Mouse (Mus musculus) frontal cortex, postnatal 25 days (tissue): ENCODE results near the gene Mapk11.

Experiments used
- DNase-seq, 2 experiments: peaks; one replicate each; pipeline ENCODE4 v3.0.0; 2022; ENCODE audit warnings: low spot score in 2 of 2

Gene Mapk11

DNA sequence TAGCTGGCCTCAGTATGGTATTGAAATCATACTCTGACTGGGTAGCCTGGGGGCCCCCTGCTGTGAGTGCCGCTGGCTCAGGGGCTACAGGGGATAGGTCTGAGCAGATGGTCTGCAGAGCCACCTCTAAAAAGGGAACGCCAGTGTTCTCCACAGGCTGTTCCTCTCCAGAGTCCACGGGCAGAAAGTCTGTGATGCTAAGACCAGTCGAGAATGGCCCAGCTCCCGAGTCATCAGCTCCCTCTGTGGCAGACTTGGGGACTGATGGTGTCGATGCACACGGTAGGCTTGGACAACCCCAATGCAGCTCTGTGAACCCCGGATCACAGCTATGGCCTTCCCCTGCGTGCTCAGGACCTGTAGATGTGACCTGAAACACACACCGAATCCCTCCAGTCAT is 45.5 kb downstream of the Mapk11 start:
- no peak for DNase-seq

DNA sequence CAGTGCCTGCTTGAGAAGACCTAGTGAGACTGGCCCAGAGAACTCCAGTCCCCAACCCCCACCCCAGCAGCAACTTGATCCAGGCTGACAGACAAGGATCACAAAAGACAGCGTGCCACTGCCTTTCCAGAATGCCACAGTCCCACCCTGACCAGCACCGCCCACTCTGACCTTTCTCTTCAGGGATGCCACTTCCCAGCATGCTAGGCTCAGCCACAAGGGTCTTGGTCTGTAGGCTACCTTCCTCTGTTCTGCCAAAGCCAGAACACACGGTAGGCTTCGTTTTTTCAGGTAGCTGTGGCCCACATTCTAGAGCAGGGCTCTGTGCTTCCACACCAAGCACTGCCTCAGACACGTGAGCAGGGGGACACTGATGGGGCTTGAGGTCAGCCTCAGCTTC is 46.8 kb downstream of the Mapk11 start:
- no peak for DNase-seq

DNA sequence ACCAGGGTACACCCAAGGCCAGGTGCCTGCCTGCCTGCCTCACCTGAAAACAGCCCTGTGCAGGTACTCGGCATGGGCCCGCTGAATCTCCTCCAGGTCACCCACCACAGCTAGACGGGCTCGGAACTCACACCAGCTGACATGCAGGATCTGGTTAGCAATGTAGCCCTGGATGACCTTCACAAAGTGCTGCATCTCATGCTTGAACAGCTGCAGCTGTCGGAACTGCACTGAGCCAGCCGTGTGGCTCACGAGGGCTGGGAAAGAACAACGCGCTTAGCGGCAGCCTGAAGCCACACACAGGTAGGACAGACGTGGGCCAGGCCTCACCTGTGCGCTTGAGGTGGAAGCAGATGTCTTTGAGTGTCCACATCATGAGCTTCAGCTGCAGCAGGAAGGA is 48.6 kb downstream of the Mapk11 start:
- DNase-seq, result no peak

DNA sequence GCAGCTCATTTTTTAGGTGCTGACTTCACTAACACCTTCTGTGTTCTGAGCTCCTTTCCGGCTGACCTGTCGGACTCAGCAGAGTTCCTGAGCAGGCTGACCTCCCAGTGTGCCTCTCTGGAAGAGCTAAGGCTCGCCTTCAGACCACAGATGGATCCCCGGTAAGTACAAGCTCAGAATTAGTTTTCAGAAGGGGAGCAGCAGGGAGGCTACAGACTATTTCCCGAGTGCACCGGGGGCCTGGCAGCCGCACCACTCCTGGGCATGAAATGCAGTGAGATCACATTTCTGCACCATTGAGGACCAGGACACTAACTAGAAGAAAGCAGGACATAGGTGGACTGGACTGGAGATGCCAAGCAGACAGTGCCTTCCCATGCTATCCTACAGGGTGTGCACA is 50.8 kb downstream of the Mapk11 start:
- DNase-seq, result no peak

DNA sequence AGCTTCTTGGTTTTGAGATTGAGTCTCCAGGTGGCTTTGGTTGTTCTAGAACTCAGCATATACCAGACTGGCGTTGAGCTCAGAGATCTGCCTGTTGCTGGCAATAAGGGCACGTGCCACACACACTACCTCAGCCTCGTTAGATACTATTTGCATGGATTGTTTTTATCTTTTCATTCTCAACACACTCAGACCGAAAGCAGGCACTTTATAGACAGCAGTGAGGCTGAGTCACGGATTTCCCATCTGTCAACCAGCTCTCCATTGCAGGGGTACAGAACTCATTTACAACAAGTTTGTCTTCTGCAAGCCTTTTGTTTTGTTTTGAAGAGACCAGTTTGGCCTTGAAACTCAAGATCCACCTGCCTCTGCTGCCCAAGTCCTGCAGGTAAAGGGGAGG is 52.0 kb downstream of the Mapk11 start:
- DNase-seq, result no peak
